ENCODE assay signal across 8 mouse cellular contexts in genomic region chr8:70538633-70539076, GRCm38 (mm10). TPM values are rescaled to one million over a fixed set of nuclear protein-coding genes. Genes with fewer than 3 reads are reported as not detected.
A peak's percentile ranks its signal among the peaks of the same experiment; 100 is the strongest.
DNase-seq lines count a peak whose midpoint lies in the region; ATAC-seq and TF ChIP-seq lines count a peak whose summit lies in the region.

No protein-coding gene starts in this region.

- peaks cover 22% of the 10 kb centered on the region for H3K36me3 ChIP-seq in hindbrain, embryonic 15.5 days

- H3K4me2 ChIP-seq in hindbrain, embryonic 15.5 days, result peak overlapping the region; percentile 91

- H3K4me3 ChIP-seq in hindbrain, embryonic 15.5 days, result peak overlapping the region; percentile 78
- peak overlapping the region; percentile 70 for H3K4me3 ChIP-seq in left cerebral cortex, adult 2 months

- H3K27ac ChIP-seq in hindbrain, embryonic 15.5 days (replicated peaks), result peak overlapping the region; percentile 96
- H3K27ac ChIP-seq in left cerebral cortex, adult 2 months, result peak overlapping the region; percentile 97

- DNase-seq in T-cell, adult 2 months (ENCODE audit: low spot score), result peak; percentile 97
- peak; percentile 99 for DNase-seq in cerebellum, postnatal 36 days
- DNase-seq in frontal cortex, postnatal 36 days (ENCODE audit: low spot score in 2 of 2), result peak; percentile 99
- DNase-seq in left cerebral cortex, adult 2 months (ENCODE audit: extremely low spot score in 1 of 2, low spot score in 2 of 2), result peak; percentile 99
- peak; percentile 99 to 100 for DNase-seq in right cerebral cortex, adult 2 months (ENCODE audit: low spot score in 2 of 2)
- DNase-seq in urinary bladder, postnatal 14 days (ENCODE audit: low spot score), result peak; percentile 100

- ATAC-seq in hindbrain, embryonic 15.5 days (ENCODE audit: low FRiP score, low read depth), result peak; percentile 79
- ATAC-seq in megakaryocyte, adult 5-6 weeks (ENCODE audit: poor library complexity, severe bottlenecking), result peak; percentile 78

- intact Hi-C loops in left cerebral cortex, adult 2 months (cut with DNase I), result loop anchor here (2.0 kb wide), 1 partner anchor 32 kb away; the partner anchor contains the start of gene Rex1bd

- under 1% methylated on average over 32 of the region's 32 CpGs for WGBS in hindbrain, embryonic 15.5 days

- H3K9me3 ChIP-seq in hindbrain, embryonic 15.5 days, result no peaks in the 10 kb centered on the region

- H3K27me3 ChIP-seq in hindbrain, embryonic 15.5 days, result no peaks in the 10 kb centered on the region

- TF ChIP-seq CTCF in left cerebral cortex, adult 2 months (IDR thresholded peaks at IDR 0.05), result no peak

- peak overlapping the region; percentile 79 for H3K9ac ChIP-seq in hindbrain, embryonic 15.5 days

- peaks cover 41% of the 10 kb centered on the region for H3K4me1 ChIP-seq in hindbrain, embryonic 15.5 days (replicated peaks)

RNA-seq across cellular contexts. Expression of gene Ell, which starts 0.6 kb away (rescaled TPM):
- polyA plus RNA-seq in hindbrain, embryonic 15.5 days (2015; fragmentation: Nextera tagmentation; extraction: Ambion mirVana), result 15.1 and 20.9 TPM in 2 replicates
- 10 to 100 TPM; 18.6 to 20.8 TPM for total RNA-seq in left cerebral cortex, adult 2 months (2021)
- 9.3 and 12.5 TPM in 2 replicates for total RNA-seq in megakaryocyte, adult 5-6 weeks (2015)
- total RNA-seq in megakaryocyte, adult 5-6 weeks (2017), result 11.1 and 11.9 TPM in 2 replicates

RNA-seq across cellular contexts. Expression of gene Kxd1, which starts 10.9 kb away (rescaled TPM):
- 48.5 and 49.0 TPM in 2 replicates for polyA plus RNA-seq in hindbrain, embryonic 15.5 days (2015; fragmentation: Nextera tagmentation; extraction: Ambion mirVana)
- 10 to 100 TPM; 39.8 to 44.4 TPM for total RNA-seq in left cerebral cortex, adult 2 months (2021)
- 88.7 and 114 TPM in 2 replicates for total RNA-seq in megakaryocyte, adult 5-6 weeks (2015)
- total RNA-seq in megakaryocyte, adult 5-6 weeks (2017), result 71.4 and 80.6 TPM in 2 replicates

RNA-seq across cellular contexts. Expression of gene Fkbp8, which starts 11.1 kb away (rescaled TPM):
- 393 and 420 TPM in 2 replicates for polyA plus RNA-seq in hindbrain, embryonic 15.5 days (2015; fragmentation: Nextera tagmentation; extraction: Ambion mirVana)
- 100 to 1,000 TPM; 392 to 410 TPM for total RNA-seq in left cerebral cortex, adult 2 months (2021)
- 75.1 and 75.3 TPM in 2 replicates for total RNA-seq in megakaryocyte, adult 5-6 weeks (2015)
- 146 and 166 TPM in 2 replicates for total RNA-seq in megakaryocyte, adult 5-6 weeks (2017)

RNA-seq across cellular contexts. Expression of gene Uba52, which starts 28.1 kb away (rescaled TPM):
- 652 and 684 TPM in 2 replicates for polyA plus RNA-seq in hindbrain, embryonic 15.5 days (2015; fragmentation: Nextera tagmentation; extraction: Ambion mirVana)
- total RNA-seq in left cerebral cortex, adult 2 months (2021), result 100 to 1,000 TPM; 788 to 861 TPM
- 2,237 and 2,370 TPM in 2 replicates for total RNA-seq in megakaryocyte, adult 5-6 weeks (2015)
- 4,162 and 4,635 TPM in 2 replicates for total RNA-seq in megakaryocyte, adult 5-6 weeks (2017)

RNA-seq across cellular contexts. Expression of gene Rex1bd, which starts 32.1 kb away (rescaled TPM):
- polyA plus RNA-seq in hindbrain, embryonic 15.5 days (2015; fragmentation: Nextera tagmentation; extraction: Ambion mirVana), result 161 and 177 TPM in 2 replicates
- 100 to 1,000 TPM; 108 to 110 TPM for total RNA-seq in left cerebral cortex, adult 2 months (2021)
- total RNA-seq in megakaryocyte, adult 5-6 weeks (2015), result 40.4 and 47.5 TPM in 2 replicates
- 37.3 and 43.7 TPM in 2 replicates for total RNA-seq in megakaryocyte, adult 5-6 weeks (2017)

Comparison
In these comparisons a context has a peak if more than half of its experiments do, and no peak if none do; other contexts are left out.
1. Peak in every context shown above with its lines: DNase-seq, ATAC-seq, H3K4me3 ChIP-seq and H3K27ac ChIP-seq.